ENCODE assay signal across 18 mouse cellular contexts in the genomic region with DNA sequence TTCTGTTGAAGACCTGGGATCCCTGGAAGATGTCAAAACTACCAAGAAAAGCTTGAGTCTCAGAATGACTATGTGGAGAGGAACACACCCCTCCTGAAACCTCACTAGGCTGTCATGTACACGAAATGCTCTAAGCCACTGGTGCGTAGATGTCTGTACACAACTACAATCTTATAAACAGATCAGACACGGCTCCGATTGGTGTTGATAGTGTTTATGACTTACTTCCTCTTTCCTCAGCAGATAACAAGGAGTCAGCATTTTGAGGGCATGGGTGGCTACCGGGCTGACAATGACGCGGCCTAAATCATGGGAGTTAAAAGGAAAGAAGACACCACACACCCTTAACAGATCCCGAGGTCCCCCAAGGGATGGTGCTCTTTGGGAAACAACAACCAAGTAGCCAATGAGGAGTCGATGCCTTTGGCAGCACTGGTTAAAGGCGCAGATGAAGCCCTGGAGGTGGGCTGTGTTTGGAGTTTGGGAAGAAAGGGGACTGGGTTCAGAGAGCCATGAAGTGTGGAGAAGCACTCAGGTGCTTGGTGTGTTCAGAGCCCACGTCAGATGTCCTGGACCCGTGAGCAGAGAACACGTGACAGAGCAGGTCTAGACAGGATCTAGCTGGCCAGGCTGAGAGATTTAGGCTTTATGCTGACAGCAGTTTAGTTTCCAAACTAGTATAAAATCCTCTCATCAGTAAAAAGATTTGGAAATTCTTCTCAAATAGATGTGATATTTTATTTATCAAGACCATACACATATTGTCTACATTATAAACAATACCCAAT. TPM values are rescaled to one million over a fixed set of nuclear protein-coding genes. Genes with fewer than 3 reads are reported as not detected.
DNase-seq lines count a peak whose midpoint lies in the region; ATAC-seq and TF ChIP-seq lines count a peak whose summit lies in the region.
"Had no signal": no experiment of that assay in that cellular context is flagged by ENCODE, and none has a peak within 500 bp of the region (broad histone marks: within the 10 kb centered on the region; RNA-seq: fewer than 3 reads in every experiment).

No protein-coding gene starts in this region.

- 57% methylated on average over 13 of the region's 13 CpGs for WGBS in kidney, embryonic 14.5 days

- no peak overlapping the region for H3K9ac ChIP-seq in kidney, embryonic 14.5 days (ENCODE audit: low read depth, low read length)
- H3K9ac ChIP-seq: heart, embryonic 15.5 days; hindbrain, embryonic 15.5 days; midbrain, embryonic 13.5 days; neural tube, embryonic 12.5 days had no signal

- no peaks in the 10 kb centered on the region for H3K9me3 ChIP-seq in kidney, embryonic 14.5 days (ENCODE audit: control insufficient read depth, low read length)
- H3K9me3 ChIP-seq: heart, embryonic 15.5 days; hindbrain, embryonic 15.5 days; midbrain, embryonic 13.5 days; neural tube, embryonic 12.5 days had no signal

- intact Hi-C loops in left cerebral cortex, adult 2 months (cut with DNase I): no loop called here

- no peak for TF ChIP-seq CTCF in left cerebral cortex, adult 2 months (IDR thresholded peaks at IDR 0.05)

- no peaks in the 10 kb centered on the region for H3K36me3 ChIP-seq in kidney, embryonic 14.5 days (ENCODE audit: control insufficient read depth, insufficient read depth, low read length)
- H3K36me3 ChIP-seq: heart, embryonic 15.5 days; hindbrain, embryonic 15.5 days; midbrain, embryonic 13.5 days; neural tube, embryonic 12.5 days had no signal

- DNase-seq in kidney, postnatal 25 days: peak; percentile 23 to 54
- DNase-seq in B cell, adult 2 months: peak; percentile 25 to 34
- DNase-seq in left cerebral cortex, adult 2 months (ENCODE audit: extremely low spot score in 1 of 2, low spot score in 2 of 2): no peak
- no peak for DNase-seq in spleen, adult 12 weeks (ENCODE audit: low spot score)
- DNase-seq: adrenal gland, postnatal 36 days; cerebellum, adult 2 months; gastrocnemius, postnatal 36 days; lung, adult 18-20 months had no signal

- H3K4me3 ChIP-seq in kidney, embryonic 14.5 days (ENCODE audit: low read length): no peak overlapping the region
- H3K4me3 ChIP-seq in left cerebral cortex, adult 2 months: no peak overlapping the region
- H3K4me3 ChIP-seq: erythroblast, embryonic 14.5 days; heart, embryonic 15.5 days; hindbrain, embryonic 15.5 days; layer of hippocampus, adult 2 months; midbrain, embryonic 13.5 days; neural tube, embryonic 12.5 days had no signal

- no peak overlapping the region for H3K27ac ChIP-seq in kidney, embryonic 14.5 days (ENCODE audit: low read depth, low read length)
- no peak overlapping the region for H3K27ac ChIP-seq in left cerebral cortex, adult 2 months
- H3K27ac ChIP-seq: heart, embryonic 15.5 days; hindbrain, embryonic 15.5 days; layer of hippocampus, adult 2 months; midbrain, embryonic 13.5 days; neural tube, embryonic 12.5 days had no signal

- H3K4me2 ChIP-seq in kidney, embryonic 14.5 days (replicated peaks; ENCODE audit: low read depth, low read length): no peak overlapping the region
- H3K4me2 ChIP-seq: heart, embryonic 15.5 days; hindbrain, embryonic 15.5 days; midbrain, embryonic 13.5 days; neural tube, embryonic 12.5 days had no signal

- ATAC-seq in kidney, embryonic 14.5 days (ENCODE audit: low FRiP score, low TSS enrichment): no peak
- ATAC-seq in activated CD4-positive, CD25-positive, alpha-beta regulatory T cell, adult 4 months: peak; percentile 58
- 0 out of 2 replicates have a peak, but pooled peaks have one; percentile 17 for ATAC-seq in megakaryocyte-erythroid progenitor cell, adult 5-6 weeks (replicated peaks; ENCODE audit: low FRiP score, low TSS enrichment, poor library complexity, severe bottlenecking)
- ATAC-seq: midbrain, embryonic 13.5 days had no signal

- H3K27me3 ChIP-seq in kidney, embryonic 14.5 days (ENCODE audit: control insufficient read depth, insufficient read depth, low read length): no peaks in the 10 kb centered on the region
- H3K27me3 ChIP-seq: midbrain, embryonic 13.5 days; neural tube, embryonic 12.5 days had no signal

- no peaks in the 10 kb centered on the region for H3K4me1 ChIP-seq in kidney, embryonic 14.5 days (ENCODE audit: control insufficient read depth, insufficient read depth, low read length)
- H3K4me1 ChIP-seq: hindbrain, embryonic 15.5 days; midbrain, embryonic 13.5 days; neural tube, embryonic 12.5 days had no signal

RNA-seq across cellular contexts. Expression of a gene that starts 17.4 kb away (rescaled TPM):
- polyA plus RNA-seq in kidney, embryonic 14.5 days (2014; fragmentation: Nextera tagmentation; extraction: Ambion mirVana): 46.9 and 75.6 TPM in 2 replicates
- polyA plus RNA-seq in activated CD4-positive, CD25-positive, alpha-beta regulatory T cell, adult 4 months (2017; shearing (Covaris generic)): 10 to 100 TPM; 83.2 to 84.4 TPM
- 103 and 125 TPM in 2 replicates for total RNA-seq in megakaryocyte-erythroid progenitor cell, adult 5-6 weeks (2014; fragmentation: Nextera tagmentation)
- 85.8 and 94.4 TPM in 2 replicates for total RNA-seq in megakaryocyte-erythroid progenitor cell, adult 5-6 weeks (2017)
- 10 to 100 TPM; 66.1 to 76.5 TPM for total RNA-seq in left cerebral cortex, adult 2 months (2021)

RNA-seq across cellular contexts. Expression of a gene that starts 33.2 kb away (rescaled TPM):
- 0.50 TPM in 1 of 2 replicates, not detected in the other for polyA plus RNA-seq in kidney, embryonic 14.5 days (2014; fragmentation: Nextera tagmentation; extraction: Ambion mirVana)
- polyA plus RNA-seq in activated CD4-positive, CD25-positive, alpha-beta regulatory T cell, adult 4 months (2017; shearing (Covaris generic)): 1 to 10 TPM in 1 of 2 experiments, under 1 TPM in 1; 0.22 to 1.0 TPM
- total RNA-seq in megakaryocyte-erythroid progenitor cell, adult 5-6 weeks (2014; fragmentation: Nextera tagmentation): not detected in 2 replicates
- total RNA-seq in megakaryocyte-erythroid progenitor cell, adult 5-6 weeks (2017): not detected in 2 replicates
- under 1 TPM; 0.72 to 0.91 TPM for total RNA-seq in left cerebral cortex, adult 2 months (2021)
- total RNA-seq: adrenal gland, postnatal 36 days had no signal
- polyA plus RNA-seq: erythroblast, embryonic 14.5 days; spleen, adult 2 months had no signal

RNA-seq across cellular contexts. Expression of a gene that starts 50.6 kb away (rescaled TPM):
- polyA plus RNA-seq in kidney, embryonic 14.5 days (2014; fragmentation: Nextera tagmentation; extraction: Ambion mirVana): 10.8 and 15.5 TPM in 2 replicates
- 10 to 100 TPM; 29.0 to 32.6 TPM for polyA plus RNA-seq in activated CD4-positive, CD25-positive, alpha-beta regulatory T cell, adult 4 months (2017; shearing (Covaris generic))
- total RNA-seq in megakaryocyte-erythroid progenitor cell, adult 5-6 weeks (2014; fragmentation: Nextera tagmentation): 38.1 and 48.6 TPM in 2 replicates
- 25.4 and 28.7 TPM in 2 replicates for total RNA-seq in megakaryocyte-erythroid progenitor cell, adult 5-6 weeks (2017)
- 100 to 1,000 TPM; 339 TPM for total RNA-seq in left cerebral cortex, adult 2 months (2021)

Comparison
In these comparisons a context has a peak if more than half of its experiments do, and no peak if none do; other contexts are left out.
1. DNase-seq: peak in kidney, postnatal 25 days (2 of 2) and B cell, adult 2 months (2 of 2); none in left cerebral cortex, adult 2 months (0 of 2) and spleen, adult 12 weeks (single experiment).
2. RNA of a gene that starts 50.6 kb away (total RNA-seq): 339 TPM in left cerebral cortex, adult 2 months; 25.4 to 48.6 TPM in megakaryocyte-erythroid progenitor cell, adult 5-6 weeks; every median in the first group is over 4 times any median in the second.